Mouse (Mus musculus): Measurements from ENCODE around the gene Sertad3. TPM values are rescaled to one million over a fixed set of nuclear protein-coding genes. Genes with fewer than 3 reads are reported as not detected.
"Not testable (repeated sequence)": the region's sequence is repeated elsewhere in the genome, so short reads cannot be mapped to it uniquely, and the experiment has no call there.

Sertad3 gene
- total RNA-seq, 2 experiments from 2014 or later = 2.9 to 6.1 TPM

- peak; percentile 63 for ATAC-seq (replicated peaks; ENCODE audit: poor library complexity)
Observed at GRCm38 (mm10) chr7:27490543-27491329, 17.2 kb downstream of the Sertad3 start.

DNA sequence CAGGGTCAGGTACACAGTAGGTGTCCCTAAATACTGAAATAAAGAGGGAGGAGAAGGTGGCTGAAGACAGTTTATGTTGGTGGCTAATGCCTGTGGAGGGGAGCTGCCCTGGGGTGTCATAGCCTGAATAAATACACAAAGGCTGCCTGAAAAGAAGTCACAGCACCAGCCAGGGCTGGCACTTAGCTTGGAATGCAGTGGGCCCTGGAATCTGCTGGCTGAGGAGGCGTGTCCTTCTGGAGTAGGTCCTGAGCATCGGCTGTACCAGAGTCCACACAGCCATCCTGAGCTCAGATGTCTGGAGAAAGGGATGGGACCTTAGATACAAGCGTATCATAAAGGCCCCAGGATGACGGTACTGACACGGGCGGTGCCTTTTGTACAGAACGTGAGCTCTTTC, 18.3 kb downstream of the Sertad3 start:
- no peak for ATAC-seq (replicated peaks; ENCODE audit: poor library complexity)

- no peak for ATAC-seq (replicated peaks; ENCODE audit: poor library complexity)
Observed at GRCm38 (mm10) chr7:27493022-27493421, 19.5 kb downstream of the Sertad3 start.

DNA sequence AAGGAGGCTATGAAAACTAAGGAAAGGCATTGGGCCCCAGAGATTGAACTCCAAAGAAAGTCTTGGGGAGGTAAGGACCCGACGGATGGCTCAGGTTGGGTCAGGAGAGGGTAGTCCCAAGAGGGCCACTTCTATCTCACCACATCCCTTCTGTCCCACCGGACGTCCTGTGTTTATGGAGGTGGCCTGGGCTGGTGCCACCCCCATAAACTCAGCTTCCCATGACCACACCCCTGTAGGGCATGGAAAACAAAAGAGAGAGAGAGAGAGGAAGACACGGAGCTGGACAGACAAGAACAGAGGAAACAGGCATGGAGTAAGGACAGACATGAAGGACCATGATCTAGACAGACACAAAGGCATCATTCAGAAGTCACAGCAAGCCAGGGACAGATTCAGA, 19.9 kb downstream of the Sertad3 start:
- ATAC-seq (replicated peaks; ENCODE audit: poor library complexity) = no peak

GRCm38 (mm10) chr7:27494659-27495367, 21.2 kb downstream of the Sertad3 start:
- ATAC-seq (replicated peaks; ENCODE audit: poor library complexity) = not testable (repeated sequence)

DNA sequence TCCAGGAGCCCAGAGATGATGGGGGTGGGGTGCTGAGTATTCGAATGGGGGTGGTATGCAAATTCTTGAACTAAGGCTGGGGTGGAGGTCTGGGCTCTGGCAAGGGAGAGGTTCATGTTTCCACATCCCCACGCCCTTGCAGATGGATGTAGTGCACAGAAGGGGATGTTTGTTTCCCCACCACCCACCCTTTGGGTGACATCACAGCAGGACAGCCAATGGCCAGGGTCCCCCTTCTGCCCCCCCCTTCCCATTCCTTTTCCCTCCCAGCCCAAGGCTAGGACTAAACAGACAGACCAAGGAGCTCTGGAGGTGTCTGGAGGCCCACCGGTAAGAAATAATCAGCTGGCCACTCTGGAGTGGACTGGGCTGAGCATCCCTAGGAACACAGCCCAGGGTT, 25.5 kb downstream of the Sertad3 start, which contains the start of gene Prx:
Prx (plus strand) TSS at position 289 of the 400 bp plus-strand sequence.
- ATAC-seq (replicated peaks; ENCODE audit: poor library complexity) = no peak

DNA sequence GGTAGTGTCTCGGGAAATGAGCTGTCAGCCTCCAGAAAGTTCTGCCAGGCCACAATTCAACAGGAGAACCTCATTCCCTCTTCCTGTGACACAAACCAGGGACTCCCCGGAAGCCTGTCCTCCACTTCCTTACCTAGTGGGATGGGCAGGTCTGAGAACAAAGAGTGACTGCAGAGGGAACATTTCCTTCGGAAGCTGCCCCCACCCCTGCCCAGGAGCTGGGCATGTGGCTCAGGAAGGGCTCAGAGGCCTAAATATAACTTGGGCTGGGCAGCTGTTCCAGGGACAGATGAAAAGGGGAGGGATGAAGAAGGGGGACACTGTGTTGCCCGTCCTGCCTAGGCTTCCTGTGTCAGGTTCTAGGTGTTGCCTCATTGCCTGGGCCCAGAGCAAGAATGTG, 28.1 kb downstream of the Sertad3 start:
- ATAC-seq (replicated peaks; ENCODE audit: poor library complexity) = no peak

- ATAC-seq (replicated peaks; ENCODE audit: poor library complexity) = peak; percentile 32
Observed at GRCm38 (mm10) chr7:27506765-27507370, 33.3 kb downstream of the Sertad3 start.

DNA sequence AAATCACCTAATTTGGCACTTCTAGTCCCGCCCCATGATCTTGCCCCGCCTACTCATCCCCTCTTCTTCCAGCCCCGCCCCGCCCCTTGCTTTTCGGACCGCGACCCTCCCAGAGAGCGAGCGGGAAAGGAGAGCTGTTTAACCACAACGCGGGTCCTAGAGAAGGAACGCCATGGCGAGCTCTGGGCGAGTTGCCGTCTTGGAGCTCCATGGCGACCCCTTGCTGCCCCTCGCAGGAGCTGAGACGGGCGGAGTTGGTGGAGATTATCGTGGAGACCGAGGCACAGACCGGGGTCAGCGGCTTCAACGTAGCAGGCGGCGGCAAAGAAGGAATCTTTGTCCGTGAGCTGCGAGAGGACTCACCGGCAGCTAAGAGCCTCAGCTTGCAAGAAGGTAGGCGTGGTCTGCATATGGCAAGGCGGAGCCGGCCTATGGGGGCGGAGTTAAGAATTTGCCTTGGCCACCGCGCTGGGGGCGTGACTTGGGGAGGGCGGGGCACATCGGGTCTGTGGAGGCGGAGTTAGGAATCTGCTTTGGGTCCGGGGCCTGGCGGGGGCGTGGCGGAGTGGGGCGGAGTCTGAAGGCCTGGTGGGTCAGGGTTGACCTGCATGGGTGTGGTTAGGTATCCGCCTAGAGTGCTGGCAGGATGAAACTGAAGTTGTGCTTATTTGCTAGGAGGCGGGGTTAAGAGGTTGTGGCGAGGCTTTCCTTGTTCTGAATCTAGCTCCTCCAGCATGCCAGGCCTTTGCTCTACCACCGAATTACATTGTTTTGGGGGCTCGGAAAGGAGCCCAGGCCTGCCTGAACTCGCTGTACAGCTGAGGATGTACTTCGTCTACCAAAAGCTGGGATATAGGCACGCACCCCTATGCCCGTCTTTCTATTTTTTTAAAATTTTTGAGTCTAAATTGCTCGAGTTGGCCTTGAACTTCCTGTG, 34.4 kb downstream of the Sertad3 start:
- ATAC-seq (replicated peaks; ENCODE audit: poor library complexity) = peak; percentile 89

GRCm38 (mm10) chr7:27508648-27509005, 35.1 kb downstream of the Sertad3 start:
- ATAC-seq (replicated peaks; ENCODE audit: poor library complexity) = peak; percentile 73

DNA sequence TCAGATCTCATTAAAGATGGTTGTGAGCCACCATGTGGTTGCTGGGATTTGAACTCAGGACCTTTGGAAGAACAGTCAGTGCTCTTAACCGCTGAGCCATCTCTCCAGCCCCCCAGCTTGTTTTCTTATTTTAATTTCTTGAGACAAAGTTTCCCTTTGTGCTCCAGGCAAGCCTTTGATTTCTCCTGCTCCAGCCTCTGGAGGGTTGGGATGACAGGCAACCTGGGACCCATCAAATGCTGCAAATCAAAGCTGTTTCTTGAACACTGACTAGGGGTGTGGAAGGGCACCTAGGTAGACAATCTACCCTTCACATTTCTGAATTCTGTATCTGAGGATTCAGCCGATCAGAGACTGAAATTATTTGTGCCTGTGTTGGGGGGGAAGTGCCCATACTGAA, 37.2 kb downstream of the Sertad3 start:
- ATAC-seq (replicated peaks; ENCODE audit: poor library complexity) = no peak

DNA sequence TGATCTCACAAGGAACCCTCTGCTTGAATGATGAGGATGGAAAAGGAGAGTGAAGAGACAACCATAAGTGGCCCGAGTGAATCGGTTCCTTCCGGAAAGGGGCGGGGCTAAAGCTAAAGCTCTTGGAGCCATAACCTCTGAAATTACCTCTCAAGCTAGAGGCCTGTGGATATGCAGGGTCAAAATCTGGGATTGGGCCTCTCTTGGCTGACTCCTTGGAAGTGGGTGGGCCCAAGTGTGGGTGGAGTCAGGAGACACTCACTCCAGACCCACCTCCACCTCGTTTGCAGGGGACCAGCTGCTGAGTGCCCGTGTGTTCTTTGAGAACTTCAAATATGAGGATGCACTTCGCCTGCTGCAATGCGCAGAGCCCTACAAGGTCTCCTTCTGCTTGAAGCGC, 41.4 kb downstream of the Sertad3 start:
- ATAC-seq (replicated peaks; ENCODE audit: poor library complexity) = no peak

GRCm38 (mm10) chr7:27518314-27518713, 44.7 kb downstream of the Sertad3 start:
- no peak for ATAC-seq (replicated peaks; ENCODE audit: poor library complexity)

DNA sequence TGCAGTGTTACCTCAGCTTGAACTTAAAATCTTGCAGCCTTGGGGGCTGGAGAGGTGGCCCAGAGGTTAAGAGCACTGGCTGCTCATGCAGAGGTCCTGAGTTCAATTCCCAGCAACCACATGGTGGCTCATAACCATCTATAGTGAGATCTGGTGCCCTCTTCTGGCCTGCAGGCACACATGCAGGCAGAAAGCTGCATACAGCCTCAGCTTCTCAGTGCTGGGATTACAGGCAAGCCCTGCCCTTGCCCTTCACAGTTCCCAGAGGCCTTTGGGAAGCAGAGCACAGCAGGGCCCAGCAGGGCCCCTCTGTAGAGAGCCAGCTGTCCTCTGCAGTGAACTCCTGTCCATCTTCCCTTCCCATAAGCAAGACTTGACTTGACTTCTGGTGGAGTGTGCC, 46.5 kb downstream of the Sertad3 start:
- 0 out of 2 replicates have a peak, but pooled peaks have one; percentile 27 for ATAC-seq (replicated peaks; ENCODE audit: poor library complexity)

- no peak for ATAC-seq (replicated peaks; ENCODE audit: poor library complexity)
Observed at GRCm38 (mm10) chr7:27520599-27520998, 47.0 kb downstream of the Sertad3 start.

GRCm38 (mm10) chr7:27522967-27523366, 49.4 kb downstream of the Sertad3 start, which contains the start of gene Hipk4:
Hipk4 (plus strand) TSS chr7:27523267.
- ATAC-seq (replicated peaks; ENCODE audit: poor library complexity) = no peak

DNA sequence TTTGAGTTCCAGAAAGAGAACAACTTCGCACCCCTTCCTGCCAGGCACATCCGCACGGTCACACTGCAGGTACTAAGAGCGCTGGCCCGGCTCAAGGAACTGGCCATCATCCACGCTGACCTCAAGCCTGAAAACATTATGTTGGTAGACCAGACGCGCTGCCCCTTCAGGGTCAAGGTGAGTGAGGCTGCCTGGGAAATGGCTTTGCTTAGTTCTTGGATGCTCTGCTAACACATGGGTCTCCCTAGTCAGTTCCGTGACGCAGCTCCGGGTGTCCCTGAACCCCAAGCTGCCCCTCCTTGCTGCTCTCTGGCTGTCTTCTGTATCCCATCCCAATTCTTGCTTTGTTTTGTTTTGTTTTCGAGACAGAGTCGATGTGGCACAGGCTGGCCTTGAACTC, 50.2 kb downstream of the Sertad3 start:
- no peak for ATAC-seq (replicated peaks; ENCODE audit: poor library complexity)

- ATAC-seq (replicated peaks; ENCODE audit: poor library complexity) = peak; percentile 91
Observed at GRCm38 (mm10) chr7:27526039-27526827, 52.7 kb downstream of the Sertad3 start.

All from megakaryocyte progenitor cell, adult 5-6 weeks (primary cell).